Mouse (Mus musculus) right cerebral cortex, adult 2 months (tissue): Measurements from ENCODE around the gene Flywch2.

Experiments
- DNase-seq, 2 experiments: peaks; one replicate each; pipeline ENCODE4 v3.0.0; 2021 to 2022; ENCODE audit warnings: low spot score in 2 of 2

Gene Flywch2

GRCm38 (mm10) chr17:23785561-23786471 lies at the start of gene Flywch2:
TSS of gene Flywch2 (minus strand) at chr17:23786081.
- peak; percentile 83 to 89 for DNase-seq

GRCm38 (mm10) chr17:23831201-23831600 lies 45.3 kb upstream of the Flywch2 start:
- DNase-seq, result no peak

- DNase-seq, result peak; percentile 83 to 91
Observed at GRCm38 (mm10) chr17:23829064-23829619, 43.3 kb upstream of the Flywch2 start, which contains the start of gene Elob. TSS of gene Elob (minus strand) at chr17:23829136.

- peak; percentile 44 to 67 for DNase-seq
Observed at GRCm38 (mm10) chr17:23828271-23829001, 42.6 kb upstream of the Flywch2 start.

GRCm38 (mm10) chr17:23825591-23825990 lies 39.7 kb upstream of the Flywch2 start:
- DNase-seq, result no peak

- no peak for DNase-seq
Observed at GRCm38 (mm10) chr17:23823614-23824013, 37.7 kb upstream of the Flywch2 start.

- DNase-seq, result no peak
Observed at GRCm38 (mm10) chr17:23823018-23823417, 37.1 kb upstream of the Flywch2 start.

GRCm38 (mm10) chr17:23822094-23822493 lies 36.2 kb upstream of the Flywch2 start:
- no peak for DNase-seq

- DNase-seq, result no peak
Observed at GRCm38 (mm10) chr17:23820731-23821130, 34.9 kb upstream of the Flywch2 start.

- DNase-seq, result no peak
Observed at GRCm38 (mm10) chr17:23819235-23819634, 33.4 kb upstream of the Flywch2 start.

- no peak for DNase-seq
Observed at GRCm38 (mm10) chr17:23818579-23818978, 32.7 kb upstream of the Flywch2 start.

GRCm38 (mm10) chr17:23815641-23816040 lies 29.8 kb upstream of the Flywch2 start:
- no peak for DNase-seq

GRCm38 (mm10) chr17:23807918-23808317 lies 22.0 kb upstream of the Flywch2 start:
- no peak for DNase-seq

GRCm38 (mm10) chr17:23806867-23807266 lies 21.0 kb upstream of the Flywch2 start:
- DNase-seq, result peak in 1 of 2 experiments; percentile 40

- no peak for DNase-seq
Observed at GRCm38 (mm10) chr17:23804426-23805085, 18.7 kb upstream of the Flywch2 start.

GRCm38 (mm10) chr17:23803366-23804041 lies 17.6 kb upstream of the Flywch2 start:
- peak; percentile 56 to 60 for DNase-seq

GRCm38 (mm10) chr17:23802746-23803365 lies 17.0 kb upstream of the Flywch2 start:
- DNase-seq, result peak; percentile 97 to 98

GRCm38 (mm10) chr17:23801627-23802026 lies 15.7 kb upstream of the Flywch2 start:
- DNase-seq, result no peak

GRCm38 (mm10) chr17:23797316-23797715 lies 11.4 kb upstream of the Flywch2 start:
- DNase-seq, result no peak

- no peak for DNase-seq
Observed at GRCm38 (mm10) chr17:23795323-23795722, 9.4 kb upstream of the Flywch2 start.

GRCm38 (mm10) chr17:23791079-23791357 lies 5.1 kb upstream of the Flywch2 start:
- no peak for DNase-seq
